ENCODE assay signal across 8 mouse cellular contexts in genomic region chr6:70791824-70792535, GRCm38 (mm10). TPM values are rescaled to one million over a fixed set of nuclear protein-coding genes. Genes with fewer than 3 reads are reported as not detected.
DNase-seq lines count a peak whose midpoint lies in the region; ATAC-seq lines count a peak whose summit lies in the region.

Gene Rpia (minus strand): TSS chr6:70792232.

- H3K4me2 ChIP-seq in hindbrain, embryonic 12.5 days (replicated peaks), result peak within 1 kb of the TSS; percentile 87

- WGBS in hindbrain, embryonic 12.5 days, result under 1% methylated on average over 61 of the region's 62 CpGs

- peak; percentile 99 for DNase-seq in Muller cell, postnatal 12 days (ENCODE audit: inconsistent ontology term)
- DNase-seq in cerebellum, adult 9-11 months, result peak; percentile 97
- DNase-seq in frontal cortex, postnatal 10 days (ENCODE audit: low spot score in 2 of 2), result peak; percentile 96 to 97
- DNase-seq in layer of hippocampus, postnatal 14 days (ENCODE audit: low spot score in 2 of 2), result peak; percentile 97 to 98
- peak; percentile 100 for DNase-seq in lung, postnatal 14 days
- peak; percentile 93 for DNase-seq in retina, adult 2 months (ENCODE audit: low read depth, low spot score)
- DNase-seq in thymus, postnatal 36 days, result peak; percentile 98

- H3K9me3 ChIP-seq in hindbrain, embryonic 12.5 days (replicated peaks), result no peaks in the 10 kb centered on the region

- H3K27me3 ChIP-seq in hindbrain, embryonic 12.5 days, result no peaks in the 10 kb centered on the region

- peak within 1 kb of the TSS; percentile 79 for H3K9ac ChIP-seq in hindbrain, embryonic 12.5 days

- H3K4me1 ChIP-seq in hindbrain, embryonic 12.5 days, result peaks cover 20% of the 10 kb centered on the region

- H3K4me3 ChIP-seq in hindbrain, embryonic 12.5 days, result peak within 1 kb of the TSS; percentile 75

- peak; percentile 98 for ATAC-seq in hindbrain, embryonic 12.5 days (ENCODE audit: low FRiP score)

- peak within 1 kb of the TSS; percentile 75 for H3K27ac ChIP-seq in hindbrain, embryonic 12.5 days

- H3K36me3 ChIP-seq in hindbrain, embryonic 12.5 days, result no peaks in the 10 kb centered on the region

RNA-seq across cellular contexts. Expression of gene Rpia, which starts in this region (rescaled TPM):
- polyA plus RNA-seq in hindbrain, embryonic 12.5 days (2016; fragmentation: Nextera tagmentation; extraction: Ambion mirVana), result 3.2 and 3.5 TPM in 2 replicates
- total RNA-seq in layer of hippocampus, postnatal 14 days (2021), result 10 to 100 TPM; 10.1 to 10.3 TPM

Comparison
In these comparisons a context has a peak if more than half of its experiments do, and no peak if none do; other contexts are left out.
1. Peak in every context shown above with its lines: DNase-seq, ATAC-seq, H3K4me3 ChIP-seq and H3K27ac ChIP-seq.